Mouse (Mus musculus) heart, adult 8-10 months (tissue): Measurements from ENCODE around the gene Trim32. TPM values are rescaled to one million over a fixed set of nuclear protein-coding genes. Genes with fewer than 3 reads are reported as not detected.

Source experiments
- DNase-seq: peaks from one replicate; pipeline ENCODE4 v3.0.0; 2022; ENCODE audit warnings: low spot score
- total RNA-seq, 4 experiments: library from RNA; stranded (reverse); gene quantifications; 2 replicates each; pipeline ENCODE4 v1.2.4; 2022

Trim32 gene
- 10 to 100 TPM; 13.3 to 20.2 (median 17.1) TPM for total RNA-seq

DNA sequence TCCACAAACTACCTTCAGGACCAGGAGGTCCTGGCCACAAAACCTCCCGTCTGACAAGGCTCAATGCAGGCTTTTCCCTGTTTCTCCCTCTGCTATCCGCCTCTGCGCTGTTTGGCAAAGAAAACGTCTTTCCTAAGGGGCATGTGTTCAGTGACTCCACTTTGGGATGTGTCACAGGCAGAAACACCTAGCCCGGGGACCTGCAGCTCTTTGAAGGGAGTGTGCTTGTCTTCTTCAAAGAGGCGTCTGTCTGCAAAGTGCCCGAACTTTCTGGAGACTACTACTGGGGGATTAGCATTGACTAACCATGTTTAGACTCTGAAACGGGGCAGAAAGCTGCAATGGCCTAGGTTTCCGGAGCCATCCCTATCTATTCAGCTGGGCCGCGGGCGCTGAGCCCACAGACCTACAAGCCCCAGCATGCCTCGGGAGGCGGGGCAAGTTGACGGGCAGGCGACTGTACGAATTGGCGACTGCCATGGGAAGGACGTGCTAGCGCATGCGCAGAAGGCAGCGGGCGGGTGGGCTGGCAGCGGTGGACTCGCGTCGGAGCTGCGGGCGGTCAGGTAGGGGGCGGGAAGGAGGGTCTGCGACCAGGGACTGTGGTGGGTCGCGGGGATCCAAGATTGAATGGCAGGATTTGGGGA is at the start of gene Trim32:
Trim32 (plus strand) TSS at position 483 of the 647 bp plus-strand sequence.
- peak; percentile 98 for DNase-seq

DNA sequence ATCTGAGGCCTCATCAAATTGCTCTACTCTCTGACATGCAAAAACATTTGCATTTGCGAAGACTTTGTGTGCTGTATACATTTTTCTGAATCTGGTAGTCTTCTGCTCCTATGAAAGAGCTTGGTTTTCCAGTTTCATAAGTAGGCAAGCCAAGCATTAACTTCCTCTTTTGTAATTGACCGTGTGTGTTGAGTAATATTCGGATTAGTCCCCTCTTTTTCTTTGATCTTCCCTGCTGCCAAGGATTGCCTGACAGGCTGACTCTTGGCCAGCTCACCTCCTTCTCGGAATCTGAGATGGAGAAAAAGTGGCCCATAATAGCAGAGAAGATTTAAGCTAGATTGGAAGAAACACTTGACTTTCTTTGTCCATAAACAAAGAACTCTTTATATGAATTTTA is 39.3 kb upstream of the Trim32 start:
- DNase-seq = no peak

DNA sequence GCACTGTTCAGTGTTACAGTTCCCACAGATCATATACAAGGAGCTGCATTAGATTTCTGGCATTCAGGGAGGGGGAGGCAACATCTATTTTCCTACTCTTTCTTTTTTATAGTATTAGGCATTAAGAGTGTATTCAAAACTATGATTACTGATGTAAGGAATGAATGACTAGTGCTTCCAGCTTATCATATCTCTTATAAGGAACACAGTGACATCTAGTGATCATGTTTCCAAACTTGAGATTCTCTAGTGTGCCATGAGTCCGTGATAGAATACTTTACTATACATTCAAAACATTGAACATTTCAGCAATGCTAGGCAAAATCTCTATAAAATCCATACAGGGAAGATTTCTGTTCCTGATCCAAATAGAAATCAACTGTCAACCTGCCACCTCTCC is 24.5 kb upstream of the Trim32 start:
- DNase-seq = no peak

DNA sequence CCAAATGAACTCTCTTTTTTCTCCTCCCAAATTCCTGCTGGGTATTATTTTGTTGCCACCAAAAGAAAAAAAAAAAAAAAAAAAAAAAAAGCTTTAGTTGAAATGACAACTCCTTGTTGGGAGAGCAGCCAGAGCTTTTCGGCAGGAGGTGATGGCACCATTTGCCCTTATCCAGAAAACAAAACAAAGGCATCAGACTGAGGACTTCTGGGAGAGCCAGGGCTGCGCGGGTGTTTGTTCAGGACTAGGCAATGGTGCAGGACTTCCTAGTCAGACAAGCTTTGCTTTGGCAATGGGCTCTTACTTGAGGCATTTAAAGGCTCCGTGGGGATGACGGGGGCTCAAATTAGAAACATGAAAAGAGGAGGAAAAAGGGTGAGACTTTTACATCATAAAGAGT is 17.8 kb upstream of the Trim32 start:
- no peak for DNase-seq

DNA sequence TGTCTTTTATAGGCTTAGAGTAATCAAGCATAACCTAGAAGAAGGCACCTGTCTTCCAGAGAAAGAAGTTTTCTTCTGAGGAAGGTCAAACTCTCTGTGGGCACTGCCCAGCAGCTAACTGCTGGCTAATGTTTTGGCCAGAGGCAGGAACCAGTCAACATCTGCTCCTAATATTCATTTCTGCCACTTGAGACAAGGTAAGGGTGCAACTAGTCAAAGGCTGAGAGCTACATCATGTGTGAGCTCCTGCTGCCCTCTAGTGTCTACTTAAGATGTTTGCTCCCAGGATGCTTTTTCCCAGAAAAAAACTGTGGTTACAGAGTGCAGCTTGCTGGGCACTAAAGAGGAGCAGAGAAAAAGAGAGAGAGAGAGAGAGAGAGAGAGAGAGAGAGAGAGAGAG is 15.0 kb upstream of the Trim32 start:
- DNase-seq = peak; percentile 58

DNA sequence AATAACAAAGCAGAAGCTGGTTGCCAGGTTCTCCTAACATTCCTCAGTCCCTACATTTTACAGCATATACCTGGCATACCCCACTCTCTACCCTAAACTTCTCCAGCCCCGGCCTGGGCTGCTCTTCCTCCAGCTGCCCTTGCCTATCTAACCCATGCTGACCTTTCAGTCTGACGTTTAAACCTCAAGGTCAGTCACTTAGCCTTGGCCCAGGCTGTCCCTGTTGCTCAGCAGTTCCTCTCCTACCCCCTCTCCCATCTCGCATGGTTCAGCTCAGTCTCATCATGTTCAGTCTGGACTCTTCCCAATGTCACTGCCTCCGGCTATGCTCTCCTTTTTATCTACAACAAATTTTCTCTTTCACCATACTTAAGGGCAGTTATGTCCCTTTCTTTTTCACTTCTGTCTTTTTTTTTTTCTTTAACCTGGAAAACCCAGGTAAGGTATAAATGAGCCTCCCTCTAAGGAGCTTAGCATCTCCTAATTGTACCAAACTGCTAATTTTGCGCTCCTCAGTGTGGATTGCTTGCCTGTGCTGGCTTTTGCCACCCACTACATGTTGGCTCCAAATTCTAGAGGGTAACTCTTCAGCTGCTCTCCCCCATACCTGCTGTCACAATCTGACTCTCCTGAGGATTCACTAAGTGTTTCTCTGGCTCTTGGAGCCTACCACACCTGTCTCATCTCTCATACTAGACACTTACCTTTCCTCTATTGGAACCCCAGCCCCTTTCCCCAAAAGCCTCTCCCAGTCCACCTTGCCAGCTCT is 10.0 kb upstream of the Trim32 start:
- no peak for DNase-seq

DNA sequence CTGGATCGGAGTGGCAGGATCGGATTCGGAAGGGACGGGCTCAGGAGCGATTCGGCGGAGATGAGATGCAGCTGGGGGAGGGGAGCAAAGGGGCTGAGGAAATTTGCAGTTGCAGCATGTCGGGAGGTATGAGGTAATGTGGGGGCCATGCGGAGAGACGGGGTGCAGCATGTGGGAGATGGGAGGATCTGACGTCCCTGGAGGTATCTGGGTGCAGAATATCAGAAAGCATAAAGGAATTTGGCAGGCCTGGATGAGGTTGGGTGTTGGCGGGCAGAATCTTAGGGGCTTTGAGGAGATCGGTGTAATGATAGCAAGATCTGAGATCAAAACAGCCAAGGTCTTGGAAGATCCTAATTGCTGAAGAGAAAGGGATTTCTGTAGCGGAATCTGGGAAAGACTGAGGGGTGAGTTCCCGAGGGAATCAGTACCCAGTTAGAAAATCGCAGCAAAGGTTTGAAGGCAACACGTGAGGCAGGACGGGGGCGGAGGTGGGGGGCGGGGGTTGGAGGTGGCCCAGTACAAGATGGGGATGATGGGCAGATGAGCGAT is 441 bp downstream of the Trim32 start:
- no peak for DNase-seq

DNA sequence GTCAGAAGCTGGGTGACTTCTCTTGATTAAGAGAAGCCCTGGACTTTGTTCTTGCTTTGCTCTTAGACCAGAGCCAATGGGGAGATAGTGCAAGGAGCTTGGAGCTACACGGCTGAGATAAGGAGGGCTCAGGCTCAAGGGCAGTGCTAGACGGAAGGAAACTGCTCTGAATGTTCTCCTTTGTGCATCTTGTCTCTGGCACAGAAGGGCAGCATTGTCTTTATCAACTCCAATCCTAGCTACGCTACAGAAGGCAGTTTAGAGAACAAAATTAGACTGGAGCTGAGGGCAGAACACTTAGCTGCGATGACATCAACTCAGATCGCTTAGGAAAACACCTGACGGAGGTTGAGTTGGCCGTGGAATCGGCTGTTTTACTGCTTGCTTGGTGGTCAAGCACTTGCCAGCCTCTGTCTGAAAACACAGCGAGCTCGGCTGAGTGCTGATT is 2.4 kb downstream of the Trim32 start:
- no peak for DNase-seq

DNA sequence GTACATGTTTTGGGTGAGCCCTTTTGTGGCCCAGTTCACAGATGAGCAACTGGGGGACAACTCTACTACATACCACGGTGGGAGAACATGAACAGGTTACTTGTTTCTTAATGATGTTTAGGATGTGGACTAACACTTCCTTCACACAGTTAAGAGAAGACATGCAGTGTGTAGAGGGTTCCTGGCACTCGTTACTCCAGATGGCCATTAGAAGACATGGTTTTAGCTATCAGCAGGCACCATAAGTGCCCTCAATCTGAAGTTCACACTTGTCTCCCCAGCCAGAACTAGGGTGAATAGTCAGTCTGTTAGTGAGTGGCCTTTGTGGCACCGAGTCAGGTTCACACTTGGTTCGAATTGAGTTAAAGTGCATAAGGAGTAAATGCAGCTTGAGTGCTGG is 3.3 kb downstream of the Trim32 start:
- DNase-seq = no peak

DNA sequence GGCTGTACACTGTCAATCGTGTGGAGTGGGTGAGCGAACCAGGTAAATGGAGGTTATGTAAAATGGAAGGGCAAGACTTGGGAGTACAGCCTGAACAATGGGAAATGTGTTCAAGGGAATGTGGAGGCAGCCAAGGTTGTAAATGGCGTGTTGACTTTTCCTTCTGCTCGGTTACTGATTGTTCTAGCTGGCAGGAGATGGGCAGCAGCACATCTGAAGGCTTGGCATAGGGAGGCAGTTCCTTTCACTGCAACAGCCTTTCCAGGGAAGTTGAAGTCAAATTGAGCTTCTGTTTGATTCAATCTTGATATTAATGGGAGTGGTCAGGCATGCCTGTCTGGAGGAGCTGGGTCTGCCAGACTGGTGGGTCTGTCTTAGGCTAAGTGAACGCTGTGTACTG is 5.5 kb downstream of the Trim32 start:
- no peak for DNase-seq

DNA sequence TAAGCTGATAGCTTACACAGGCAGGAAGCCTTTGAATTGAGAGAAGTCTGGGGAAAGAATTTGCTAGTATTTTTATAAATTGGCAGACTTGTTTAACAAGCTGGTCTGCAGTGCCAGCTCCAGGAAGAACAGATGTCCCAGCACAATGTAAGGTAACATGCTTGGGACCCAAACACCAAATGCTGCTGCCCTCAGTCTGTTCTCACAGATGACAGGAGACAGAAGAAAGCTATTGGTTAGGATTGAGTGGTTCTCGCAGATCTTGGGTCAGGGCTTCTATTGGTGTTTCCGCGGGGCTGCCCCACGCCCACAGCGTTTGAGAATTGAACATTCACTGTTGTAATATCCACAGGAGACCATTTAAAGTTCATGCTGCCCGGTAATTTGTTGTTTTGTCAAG is 6.1 kb downstream of the Trim32 start:
- no peak for DNase-seq

DNA sequence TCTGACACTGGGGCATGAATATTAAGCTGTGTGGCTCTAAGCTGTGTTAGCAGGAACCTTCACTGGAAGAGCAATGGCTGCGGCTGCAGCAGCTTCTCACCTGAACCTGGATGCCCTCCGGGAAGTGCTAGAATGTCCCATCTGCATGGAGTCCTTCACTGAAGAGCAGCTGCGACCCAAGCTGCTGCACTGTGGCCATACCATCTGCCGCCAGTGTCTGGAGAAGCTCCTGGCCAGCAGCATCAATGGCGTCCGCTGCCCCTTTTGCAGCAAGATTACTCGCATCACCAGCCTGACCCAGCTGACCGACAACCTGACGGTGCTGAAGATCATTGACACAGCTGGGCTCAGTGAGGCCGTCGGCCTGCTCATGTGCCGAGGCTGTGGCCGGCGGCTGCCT is 8.3 kb downstream of the Trim32 start:
- no peak for DNase-seq

DNA sequence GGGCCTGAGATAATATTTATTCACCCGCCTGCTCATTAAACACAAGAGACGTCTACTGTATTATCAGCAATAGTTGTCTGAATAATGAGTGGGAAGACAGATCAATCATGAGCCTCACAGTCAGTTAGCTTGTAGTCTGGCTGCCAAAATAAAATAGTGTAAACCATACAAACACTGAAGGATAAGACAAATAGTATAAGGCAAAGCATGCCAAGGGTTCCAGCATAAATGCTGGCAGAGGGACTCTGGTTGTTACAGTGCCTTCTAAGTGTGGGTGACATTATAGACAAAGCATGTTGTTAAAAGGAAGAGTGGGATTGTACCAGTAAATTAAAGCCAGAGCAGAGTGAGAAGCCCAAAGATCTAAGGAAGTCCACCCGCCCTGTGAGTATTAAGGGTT is 15.3 kb downstream of the Trim32 start:
- no peak for DNase-seq

DNA sequence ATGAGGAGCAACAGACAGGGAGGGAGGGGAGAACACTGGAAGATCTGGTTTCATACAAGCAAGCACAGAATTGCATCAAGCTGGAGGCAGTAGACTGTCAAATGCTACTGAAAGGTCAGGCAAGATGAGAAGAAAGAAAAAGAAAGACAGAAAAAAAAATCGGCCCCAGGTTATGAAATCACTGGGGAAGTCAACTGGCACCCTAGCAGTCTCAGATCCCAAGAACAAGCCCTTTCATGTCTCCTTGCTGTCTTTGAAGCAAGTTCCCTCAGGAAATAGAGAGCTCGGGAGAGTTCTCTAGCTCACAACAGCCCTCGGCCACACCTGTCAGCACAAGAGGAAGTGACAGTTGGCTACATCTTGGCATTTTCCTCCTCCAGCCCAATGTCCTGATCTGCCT is 33.4 kb downstream of the Trim32 start:
- DNase-seq = no peak

DNA sequence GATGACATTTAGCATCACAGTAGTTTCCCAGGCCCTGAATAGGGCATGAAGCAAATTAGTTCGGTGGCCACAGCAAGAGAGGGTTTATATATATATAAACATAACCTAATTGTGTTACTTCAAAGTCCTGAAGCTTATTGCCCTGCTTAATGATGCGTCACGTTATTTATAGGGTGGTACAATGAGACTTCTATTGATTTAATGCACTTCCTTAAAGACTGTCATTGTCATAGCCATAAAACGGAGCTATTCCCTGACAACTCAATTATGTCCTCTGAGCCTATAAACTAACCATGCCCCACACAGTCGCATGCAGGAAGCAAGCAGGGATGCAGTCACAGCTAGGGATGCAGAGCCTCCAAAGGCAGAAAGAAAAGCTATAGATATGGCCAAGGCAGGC is 37.8 kb downstream of the Trim32 start:
- no peak for DNase-seq

DNA sequence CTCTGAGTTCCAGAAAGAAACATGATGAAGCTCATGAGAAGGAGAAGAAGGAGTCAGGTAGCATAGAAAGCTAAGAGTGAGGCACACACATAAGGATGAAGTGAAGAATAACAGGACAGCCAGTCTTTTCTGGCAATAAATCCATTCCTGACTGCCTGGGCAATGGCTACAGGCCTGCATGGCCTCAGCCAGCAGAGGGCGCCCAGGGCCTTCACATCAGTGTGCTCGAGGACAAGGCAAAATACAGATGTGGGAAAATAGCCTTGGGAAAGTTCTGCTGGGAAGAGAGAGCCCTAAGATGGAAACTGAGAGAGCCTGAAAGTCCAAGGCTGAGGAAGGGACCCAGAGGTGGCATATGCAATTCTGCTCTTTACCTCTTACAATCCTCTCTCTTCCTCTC is 49.9 kb downstream of the Trim32 start:
- peak; percentile 57 for DNase-seq

DNA sequence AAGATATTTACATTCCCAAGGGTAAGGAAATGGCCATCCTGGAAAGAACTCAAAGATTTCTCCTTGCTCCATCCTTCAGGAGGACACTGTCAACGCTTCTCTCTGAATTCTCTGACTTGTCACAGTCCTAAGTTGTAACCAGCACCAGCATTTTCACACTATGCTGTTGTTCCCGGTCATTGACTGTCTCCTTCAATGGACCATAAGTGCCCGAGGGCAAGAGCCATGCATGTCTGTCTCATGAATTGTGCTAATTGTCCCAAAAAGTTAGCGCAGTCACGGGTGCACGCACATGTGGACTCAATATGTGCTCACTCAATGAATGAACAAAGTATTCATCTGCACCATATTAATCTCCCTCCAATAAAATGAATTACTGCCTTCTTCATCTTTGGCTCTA is 58.4 kb downstream of the Trim32 start:
- no peak for DNase-seq
